Mouse (Mus musculus) Patski (cell line): ENCODE results near the gene Rnf149. TPM values are rescaled to one million over a fixed set of nuclear protein-coding genes. Genes with fewer than 3 reads are reported as not detected.
"Not testable (repeated sequence)": the region's sequence is repeated elsewhere in the genome, so short reads cannot be mapped to it uniquely, and the experiment has no call there.

Experiments
- ATAC-seq: fragments of 100-300 bp; one replicate; pipeline ENCODE4 v1.8.0; 2021
- CTCF ChIA-PET: fragments of 350-600 bp; sonication (Branson Sonifier 250); formaldehyde crosslinking; loops from one replicate; lab custom pipeline; 2022; ENCODE audit warnings: inconsistent platforms; lab: Charles Lee
- POLR2A ChIA-PET: fragments of 350-600 bp; sonication (Branson Sonifier 250); formaldehyde crosslinking; loops from one replicate; lab custom pipeline; 2022; ENCODE audit warnings: antibody characterized with exemption, inconsistent platforms; lab: Charles Lee
- DNase-seq: peaks from one replicate; pipeline ENCODE4 v3.0.0-alpha.2; 2011; ENCODE audit warnings: low read depth, low spot score
- H3K27me3 ChIP-seq: fragments of 371-371 bp; one replicate; pipeline ENCODE4 v1.5.1; 2021
- CTCF ChIP-seq: fragments of 100-300 bp; IDR thresholded peaks from one replicate; pipeline ENCODE4 v1.5.1; 2021
- in situ Hi-C: fragments of 300-500 bp; cut with MboI; formaldehyde crosslinking; loops from 3 replicates; pipeline ENCODE4 v1.11.1; 2018; ENCODE audit warnings: low pct_unique_long_range_greater_than_20kb, mixed read lengths
- polyA plus RNA-seq: library from polyadenylated mRNA; unstranded; gene quantifications from one replicate; pipeline ENCODE4 v1.2.3, GENCODE M21; 2021

Gene Rnf149
- polyA plus RNA-seq, 1 experiment from 2014 or later: 77.9 TPM

GRCm38 (mm10) chr1:39598726-39599125 lies 21.5 kb upstream of the Rnf149 start:
- peak; percentile 57 for DNase-seq
- ChIA-PET POLR2A (no interaction called here), CTCF (no interaction called here)
- TF ChIP-seq CTCF: no peak
- in situ Hi-C loops: no loop called here
- H3K27me3 ChIP-seq: no peaks in the 10 kb centered on the region
- no peak for ATAC-seq

GRCm38 (mm10) chr1:39597135-39597534 lies 19.9 kb upstream of the Rnf149 start:
- in situ Hi-C loops, ATAC-seq, CTCF ChIA-PET, DNase-seq, H3K27me3 ChIP-seq, POLR2A ChIA-PET: not testable (repeated sequence)

DNA sequence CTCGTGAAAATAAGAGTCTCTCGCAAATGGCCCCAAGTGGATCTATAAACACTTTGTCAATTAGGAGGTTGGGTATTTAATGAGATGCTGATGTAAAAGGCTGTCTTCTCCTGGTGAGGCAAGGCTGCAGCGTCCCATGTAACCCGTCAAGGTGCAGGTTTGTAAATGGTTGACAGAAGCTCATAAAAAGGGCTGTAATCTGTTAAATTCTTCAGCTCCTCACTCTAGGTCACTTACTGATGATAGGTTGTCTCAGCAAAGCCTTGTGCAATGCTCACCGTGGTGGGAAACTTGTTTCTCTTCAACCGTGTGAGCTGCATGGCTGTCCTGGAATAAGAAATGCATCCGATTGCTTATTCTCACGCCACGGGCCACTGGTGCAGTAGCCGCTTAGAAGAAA lies 16.6 kb upstream of the Rnf149 start:
- POLR2A ChIA-PET: interaction anchor here (0.5 kb wide), 1 partner anchor 353 kb away, joined by 4 read pairs; no protein-coding TSS in a partner anchor
- CTCF ChIA-PET: interaction anchor here (1.2 kb wide), 1 partner anchor 29 kb away, joined by 3 read pairs; no protein-coding TSS in a partner anchor
- DNase-seq: no peak
- in situ Hi-C loops: no loop called here
- ATAC-seq: no peak
- TF ChIP-seq CTCF: no peak
- no peaks in the 10 kb centered on the region for H3K27me3 ChIP-seq

GRCm38 (mm10) chr1:39592090-39592489 lies 14.9 kb upstream of the Rnf149 start:
- in situ Hi-C loops: no loop called here

GRCm38 (mm10) chr1:39591557-39591956 lies 14.4 kb upstream of the Rnf149 start:
- in situ Hi-C loops, ATAC-seq: not testable (repeated sequence)
- peaks cover 11% of the 10 kb centered on the region for H3K27me3 ChIP-seq

More at GRCm38 (mm10) chr1:39592090-39592489, 14.9 kb upstream of the Rnf149 start:
- POLR2A ChIA-PET: interaction anchor here (0.7 kb wide), 1 partner anchor 201 kb away, joined by 3 read pairs; no protein-coding TSS in a partner anchor
- H3K27me3 ChIP-seq: peaks cover 8% of the 10 kb centered on the region
- ATAC-seq (no peak), DNase-seq (no peak)
- TF ChIP-seq CTCF: no peak
- CTCF ChIA-PET: no interaction called here

GRCm38 (mm10) chr1:39590193-39590592 lies 13.0 kb upstream of the Rnf149 start:
- CTCF ChIA-PET: no interaction called here
- DNase-seq (no peak), ATAC-seq (no peak)
- in situ Hi-C loops: no loop called here
- no peak for TF ChIP-seq CTCF
- POLR2A ChIA-PET: no interaction called here
- H3K27me3 ChIP-seq: peaks cover 13% of the 10 kb centered on the region

More at GRCm38 (mm10) chr1:39591557-39591956, 14.4 kb upstream of the Rnf149 start:
- DNase-seq, CTCF ChIA-PET, POLR2A ChIA-PET: not testable (repeated sequence)

GRCm38 (mm10) chr1:39585416-39585815 lies 8.2 kb upstream of the Rnf149 start:
- CTCF ChIA-PET: no interaction called here
- peaks cover 33% of the 10 kb centered on the region for H3K27me3 ChIP-seq
- POLR2A ChIA-PET: no interaction called here
- DNase-seq (no peak), ATAC-seq (no peak)
- in situ Hi-C loops: no loop called here
- no peak for TF ChIP-seq CTCF

- H3K27me3 ChIP-seq: peaks cover 32% of the 10 kb centered on the region
- ATAC-seq (no peak), DNase-seq (no peak)
- ChIA-PET POLR2A (no interaction called here), CTCF (no interaction called here)
- in situ Hi-C loops: no loop called here
- TF ChIP-seq CTCF: no peak
Observed at GRCm38 (mm10) chr1:39583173-39583572, 6.0 kb upstream of the Rnf149 start.

DNA sequence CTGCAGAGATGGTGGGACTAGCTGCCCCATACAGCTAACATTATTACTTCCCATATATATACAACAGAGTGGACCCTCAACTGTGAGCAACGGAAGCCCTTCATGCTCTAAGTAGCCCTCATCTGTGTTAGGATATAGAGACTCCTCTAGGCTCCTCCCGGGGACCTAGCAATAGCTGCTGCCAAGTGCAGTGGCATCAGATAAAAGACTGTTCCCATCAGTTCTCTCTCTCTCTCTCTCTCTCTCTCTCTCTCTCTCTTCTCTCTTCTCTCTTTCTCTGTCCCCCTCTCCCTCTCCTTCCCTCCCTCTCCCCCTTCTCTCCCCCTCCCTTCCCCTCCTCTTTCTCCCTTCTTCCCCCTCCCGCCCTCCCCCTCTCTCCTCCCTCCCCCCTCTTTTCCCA lies 4.0 kb upstream of the Rnf149 start:
- no peak for DNase-seq
- POLR2A ChIA-PET: no interaction called here
- in situ Hi-C loops: no loop called here
- no peak for TF ChIP-seq CTCF
- ATAC-seq: no peak
- H3K27me3 ChIP-seq: peaks cover 21% of the 10 kb centered on the region
- CTCF ChIA-PET: no interaction called here

GRCm38 (mm10) chr1:39579139-39579538 lies 1.9 kb upstream of the Rnf149 start:
- peaks cover 10% of the 10 kb centered on the region for H3K27me3 ChIP-seq
- in situ Hi-C loops: loop anchor here (10.0 kb wide), 1 partner anchor 326 kb away; the partner anchor contains the start of gene Map4k4
- ChIA-PET POLR2A (no interaction called here), CTCF (no interaction called here)
- DNase-seq (no peak), ATAC-seq (no peak)
- no peak for TF ChIP-seq CTCF

DNA sequence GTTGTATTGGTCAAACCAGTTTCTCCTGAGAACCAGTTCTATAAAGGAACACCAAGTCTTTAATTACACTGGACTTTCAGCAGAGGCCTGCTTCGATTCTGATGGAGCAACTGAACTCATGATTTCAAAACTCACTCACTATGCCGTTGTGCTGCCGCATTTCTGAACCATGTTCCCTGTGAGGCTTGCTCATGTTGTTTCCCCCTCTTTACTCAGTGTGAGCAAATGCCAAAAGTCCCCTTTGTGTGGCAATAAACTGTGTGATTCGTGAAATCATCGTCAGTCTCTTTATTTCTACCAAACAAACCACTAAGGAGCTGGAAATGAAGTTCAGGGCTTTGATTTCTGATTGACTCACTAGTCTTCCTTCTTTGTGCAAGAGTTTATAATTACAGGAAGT lies 1.2 kb upstream of the Rnf149 start:
- CTCF ChIA-PET: no interaction called here
- in situ Hi-C loops: loop anchor here (10.0 kb wide), 1 partner anchor 326 kb away; the partner anchor contains the start of gene Map4k4
- TF ChIP-seq CTCF: no peak
- ATAC-seq (no peak), DNase-seq (no peak)
- H3K27me3 ChIP-seq: peaks cover 4% of the 10 kb centered on the region
- POLR2A ChIA-PET: interaction anchor here (0.6 kb wide), 1 partner anchor 335 kb away, joined by 3 read pairs; no protein-coding TSS in a partner anchor
